9 mouse cellular contexts compared by ENCODE assay signal in the genomic region with DNA sequence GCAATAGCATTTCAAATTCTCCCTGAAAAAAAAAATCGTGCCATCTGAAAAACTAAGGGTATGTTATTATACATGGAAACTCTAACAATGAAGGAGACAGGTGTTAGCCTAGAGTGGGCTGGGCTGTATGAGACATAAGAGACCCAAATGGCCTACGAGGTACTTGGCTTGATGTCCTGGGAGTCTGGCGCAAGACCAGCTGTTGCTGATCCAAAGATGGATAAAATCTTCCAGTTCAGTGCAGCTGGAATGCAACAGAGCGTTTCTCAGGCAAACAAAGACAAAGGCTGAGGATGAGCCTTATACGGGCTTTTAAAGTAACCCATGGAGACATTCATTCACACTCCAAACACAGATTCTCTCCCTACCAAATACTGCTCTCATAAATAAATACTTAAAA. TPM values are rescaled to one million over a fixed set of nuclear protein-coding genes. Genes with fewer than 3 reads are reported as not detected.
DNase-seq lines count a peak whose midpoint lies in the region; ATAC-seq and TF ChIP-seq lines count a peak whose summit lies in the region.
"Had no signal": no experiment of that assay in that cellular context is flagged by ENCODE, and none has a peak within 500 bp of the region (broad histone marks: within the 10 kb centered on the region; RNA-seq: fewer than 3 reads in every experiment).

No protein-coding gene starts in this region.

- 0 out of 2 replicates have a peak, but pooled peaks have one; percentile 37 for ATAC-seq in lung, postnatal 0 days
- ATAC-seq in inflammation-experienced regulatory T-cells, adult 6 months = no peak

- no peak for TF ChIP-seq POLR2A in kidney, adult 2 months (IDR thresholded peaks at IDR 0.05; ENCODE audit: low read depth, low read length)
- no peak for TF ChIP-seq POLR2A in embryonic fibroblast, embryonic 13.5 days (IDR thresholded peaks at IDR 0.05; ENCODE audit: low read depth, low read length)

- H3K4me3 ChIP-seq in kidney, adult 2 months (ENCODE audit: insufficient read depth, low read depth, low read length) = no peak overlapping the region
- no peak overlapping the region for H3K4me3 ChIP-seq in embryonic fibroblast, embryonic 13.5 days (ENCODE audit: insufficient read depth, low read length)
- H3K4me3 ChIP-seq in lung, postnatal 0 days (ENCODE audit: low read depth, low read length) = no peak overlapping the region
- H3K4me3 ChIP-seq: megakaryocyte, embryonic 14.5 days had no signal

- H3K27me3 ChIP-seq in kidney, adult 2 months (replicated peaks; ENCODE audit: control insufficient read depth, insufficient read depth, low read length) = no peaks in the 10 kb centered on the region
- no peaks in the 10 kb centered on the region for H3K27me3 ChIP-seq in lung, postnatal 0 days (replicated peaks; ENCODE audit: insufficient read depth, low read length)

- DNase-seq in kidney, adult 2 months = peak; percentile 29
- no peak for DNase-seq in kidney, adult 18-20 months
- DNase-seq in adrenal gland, postnatal 25 days = peak; percentile 39
- DNase-seq in lung, postnatal 0 days (ENCODE audit: low spot score) = peak; percentile 60
- no peak for DNase-seq in urinary bladder, adult 18-20 months (ENCODE audit: low spot score in 2 of 2)
- no peak for DNase-seq in layer of hippocampus, postnatal 36 days

- H3K4me1 ChIP-seq in kidney, adult 2 months (ENCODE audit: control insufficient read depth, insufficient read depth, low read length) = no peaks in the 10 kb centered on the region; the same call in 1 of the 2 replicates
- 0 out of 2 replicates have a peak, but pooled peaks cover 2% of the 10 kb centered on the region for H3K4me1 ChIP-seq in embryonic fibroblast, embryonic 13.5 days (ENCODE audit: control insufficient read depth, insufficient read depth, low read length)
- no peaks in the 10 kb centered on the region for H3K4me1 ChIP-seq in lung, postnatal 0 days (ENCODE audit: insufficient read depth, low read depth, low read length)
- H3K4me1 ChIP-seq: megakaryocyte, embryonic 14.5 days had no signal

- no peak overlapping the region; the same call in 1 of the 2 replicates for H3K27ac ChIP-seq in kidney, adult 2 months (ENCODE audit: insufficient read depth, low read depth, low read length)
- H3K27ac ChIP-seq in embryonic fibroblast, embryonic 13.5 days (ENCODE audit: insufficient read depth, low read length) = 0 out of 2 replicates have a peak overlapping the region, but pooled peaks have one; percentile 17
- peak overlapping the region; percentile 32; the same call in 1 of the 2 replicates for H3K27ac ChIP-seq in lung, postnatal 0 days (ENCODE audit: low read length)

- H3K9ac ChIP-seq in lung, postnatal 0 days (replicated peaks; ENCODE audit: low read depth) = no peak overlapping the region

- no peak overlapping the region for H3K4me2 ChIP-seq in lung, postnatal 0 days (replicated peaks; ENCODE audit: low read depth, low read length)

- 49% methylated on average over 5 of the region's 5 CpGs for WGBS in kidney, adult 2 months
- 43% methylated on average over 5 of the region's 5 CpGs for WGBS in lung, postnatal 0 days

- no peaks in the 10 kb centered on the region for H3K9me3 ChIP-seq in lung, postnatal 0 days (ENCODE audit: low read length)
- H3K9me3 ChIP-seq: megakaryocyte, embryonic 14.5 days had no signal

- H3K36me3 ChIP-seq in kidney, adult 2 months (ENCODE audit: control insufficient read depth, insufficient read depth, low read length) = no peaks in the 10 kb centered on the region
- H3K36me3 ChIP-seq in lung, postnatal 0 days (ENCODE audit: insufficient read depth, low read length) = no peaks in the 10 kb centered on the region

- no peak for TF ChIP-seq CTCF in kidney, adult 2 months (conservative IDR thresholded peaks at IDR 0.05; ENCODE audit: insufficient read depth, insufficient read length, low read depth, low read length)
- no peak for TF ChIP-seq CTCF in embryonic fibroblast, embryonic 13.5 days (IDR thresholded peaks at IDR 0.05; ENCODE audit: borderline replicate concordance, insufficient read depth, low read length)
- TF ChIP-seq CTCF in lung, postnatal 0 days (IDR thresholded peaks at IDR 0.05) = no peak

- TF ChIP-seq EP300 in lung, postnatal 0 days (IDR thresholded peaks at IDR 0.05) = no peak

RNA-seq across cellular contexts. Expression of gene Plekhh2, which starts 13.1 kb away (rescaled TPM):
- polyA plus RNA-seq in kidney, adult 2 months (2012; rRNA removed) = 3.2 and 3.4 TPM in 2 replicates
- total RNA-seq in adrenal gland, postnatal 25 days (2021) = 7.4 TPM in 2 replicates
- polyA plus RNA-seq in embryonic fibroblast, embryonic 13.5 days (2011; ENCODE audit: insufficient read length, low read depth, missing spikeins) = 26.9 and 37.7 TPM in 2 replicates
- 5.1 and 5.5 TPM in 2 replicates for polyA plus RNA-seq in lung, postnatal 0 days (2015; fragmentation: Nextera tagmentation; extraction: Ambion mirVana)
- polyA plus RNA-seq in inflammation-experienced regulatory T-cells, adult 6 months (2017; shearing (Covaris generic)) = not detected
- total RNA-seq in layer of hippocampus, postnatal 36 days (2021) = 1 to 10 TPM; 4.0 to 5.0 TPM

RNA-seq across cellular contexts. Expression of gene Thada, which starts 32.6 kb away (rescaled TPM):
- 9.4 and 10.1 TPM in 2 replicates for polyA plus RNA-seq in kidney, adult 2 months (2012; rRNA removed)
- total RNA-seq in adrenal gland, postnatal 25 days (2021) = 22.1 and 24.1 TPM in 2 replicates
- 15.9 and 20.3 TPM in 2 replicates for polyA plus RNA-seq in embryonic fibroblast, embryonic 13.5 days (2011; ENCODE audit: insufficient read length, low read depth, missing spikeins)
- polyA plus RNA-seq in lung, postnatal 0 days (2015; fragmentation: Nextera tagmentation; extraction: Ambion mirVana) = 2.3 and 2.8 TPM in 2 replicates
- polyA plus RNA-seq in inflammation-experienced regulatory T-cells, adult 6 months (2017; shearing (Covaris generic)) = 100 to 1,000 TPM in 2 of 3 experiments, 10 to 100 TPM in 1; 19.3 to 113 (median 105) TPM
- 10 to 100 TPM; 14.7 to 17.3 TPM for total RNA-seq in layer of hippocampus, postnatal 36 days (2021)

Comparison
In these comparisons a context has a peak if more than half of its experiments do, and no peak if none do; other contexts are left out.
1. DNase-seq: peak in kidney, adult 2 months (single experiment), adrenal gland, postnatal 25 days (single experiment) and lung, postnatal 0 days (single experiment); none in kidney, adult 18-20 months (single experiment), urinary bladder, adult 18-20 months (0 of 2) and layer of hippocampus, postnatal 36 days (0 of 2).